Mouse (Mus musculus): ENCODE measurements around the gene Serpine3. TPM values are rescaled to one million over a fixed set of nuclear protein-coding genes. Genes with fewer than 3 reads are reported as not detected.
"Not testable (repeated sequence)": the region's sequence is repeated elsewhere in the genome, so short reads cannot be mapped to it uniquely, and the experiment has no call there.

The Serpine3 gene
- polyA plus RNA-seq, 1 experiment = not detected

- TF ChIP-seq CTCF (IDR thresholded peaks at IDR 0.05; ENCODE audit: low read depth, low read length) = no peak
- no peak for TF ChIP-seq EP300 (IDR thresholded peaks at IDR 0.05; ENCODE audit: insufficient read depth, low read depth, low read length)
- TF ChIP-seq POLR2A (IDR thresholded peaks at IDR 0.05; ENCODE audit: insufficient read depth, low read length) = no peak
- Histone ChIP-seq H3K9me3 (replicated peaks; ENCODE audit: control insufficient read depth, insufficient read depth, low read length, poor library complexity, severe bottlenecking) (no peaks in the 10 kb centered on the region), H3K4me3 (ENCODE audit: low read depth, low read length) (no peak overlapping the region), H3K4me1 (ENCODE audit: control insufficient read depth, insufficient read depth, low read length) (no peaks in the 10 kb centered on the region), H3K9ac (ENCODE audit: low read depth, poor library complexity, severe bottlenecking) (no peak overlapping the region), H3K27me3 (ENCODE audit: control insufficient read depth, insufficient read depth, low read length, poor library complexity, severe bottlenecking) (no peaks in the 10 kb centered on the region), H3K36me3 (ENCODE audit: control insufficient read depth, insufficient read depth, low read length, poor library complexity, severe bottlenecking) (no peaks in the 10 kb centered on the region), H3K27ac (ENCODE audit: insufficient read depth, low read length) (no peak overlapping the region)
These were observed 23.9 kb upstream of the Serpine3 start for GRCm38 (mm10) chr14:62639551-62639950.

DNA sequence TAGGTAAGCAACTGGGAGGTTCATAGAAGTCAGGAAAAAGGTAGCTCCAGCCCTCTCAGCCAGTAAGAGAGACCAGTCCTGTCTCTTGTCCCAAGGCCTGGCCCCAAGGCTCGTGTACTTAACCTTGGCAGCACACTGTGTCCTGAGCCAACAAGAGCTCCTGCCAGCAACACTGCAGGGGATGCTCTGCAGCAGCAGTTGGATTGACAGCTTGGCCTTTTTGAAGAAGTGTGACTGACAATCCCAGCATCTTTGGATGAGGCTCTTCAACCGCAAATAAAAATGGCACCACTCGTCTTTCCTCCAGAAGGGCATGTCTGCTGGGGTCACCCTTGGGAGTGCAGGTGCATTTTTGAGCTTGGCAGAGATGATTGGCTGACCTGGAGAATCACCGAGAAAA is 23.1 kb upstream of the Serpine3 start:
- Histone ChIP-seq H3K4me3 (ENCODE audit: low read depth, low read length) (no peak overlapping the region), H3K9me3 (replicated peaks; ENCODE audit: control insufficient read depth, insufficient read depth, low read length, poor library complexity, severe bottlenecking) (no peaks in the 10 kb centered on the region), H3K4me1 (ENCODE audit: control insufficient read depth, insufficient read depth, low read length) (no peaks in the 10 kb centered on the region), H3K27me3 (ENCODE audit: control insufficient read depth, insufficient read depth, low read length, poor library complexity, severe bottlenecking) (no peaks in the 10 kb centered on the region), H3K27ac (ENCODE audit: insufficient read depth, low read length) (no peak overlapping the region), H3K36me3 (ENCODE audit: control insufficient read depth, insufficient read depth, low read length, poor library complexity, severe bottlenecking) (no peaks in the 10 kb centered on the region), H3K9ac (ENCODE audit: low read depth, poor library complexity, severe bottlenecking) (no peak overlapping the region)
- TF ChIP-seq POLR2A (IDR thresholded peaks at IDR 0.05; ENCODE audit: insufficient read depth, low read length) (no peak), EP300 (IDR thresholded peaks at IDR 0.05; ENCODE audit: insufficient read depth, low read depth, low read length) (no peak), CTCF (IDR thresholded peaks at IDR 0.05; ENCODE audit: low read depth, low read length) (no peak)

- H3K9me3 ChIP-seq (replicated peaks; ENCODE audit: control insufficient read depth, insufficient read depth, low read length, poor library complexity, severe bottlenecking) = not testable (repeated sequence)
These were observed 21.1 kb upstream of the Serpine3 start for GRCm38 (mm10) chr14:62642368-62642767.

GRCm38 (mm10) chr14:62648405-62648804 is 15.1 kb upstream of the Serpine3 start:
- Histone ChIP-seq H3K4me1 (ENCODE audit: control insufficient read depth, insufficient read depth, low read length) (no peaks in the 10 kb centered on the region), H3K27ac (ENCODE audit: insufficient read depth, low read length) (no peak overlapping the region), H3K27me3 (ENCODE audit: control insufficient read depth, insufficient read depth, low read length, poor library complexity, severe bottlenecking) (no peaks in the 10 kb centered on the region), H3K4me3 (ENCODE audit: low read depth, low read length) (no peak overlapping the region), H3K9me3 (replicated peaks; ENCODE audit: control insufficient read depth, insufficient read depth, low read length, poor library complexity, severe bottlenecking) (peaks cover 8% of the 10 kb centered on the region; the same call in 1 of the 2 replicates), H3K9ac (ENCODE audit: low read depth, poor library complexity, severe bottlenecking) (no peak overlapping the region), H3K36me3 (ENCODE audit: control insufficient read depth, insufficient read depth, low read length, poor library complexity, severe bottlenecking) (no peaks in the 10 kb centered on the region)
- TF ChIP-seq POLR2A (IDR thresholded peaks at IDR 0.05; ENCODE audit: insufficient read depth, low read length) (no peak), EP300 (IDR thresholded peaks at IDR 0.05; ENCODE audit: insufficient read depth, low read depth, low read length) (no peak), CTCF (IDR thresholded peaks at IDR 0.05; ENCODE audit: low read depth, low read length) (no peak)

More at GRCm38 (mm10) chr14:62642368-62642767, 21.1 kb upstream of the Serpine3 start:
- H3K27ac ChIP-seq (ENCODE audit: insufficient read depth, low read length); H3K36me3 ChIP-seq (ENCODE audit: control insufficient read depth, insufficient read depth, low read length, poor library complexity, severe bottlenecking); H3K4me1 ChIP-seq (ENCODE audit: control insufficient read depth, insufficient read depth, low read length); H3K9ac ChIP-seq (ENCODE audit: low read depth, poor library complexity, severe bottlenecking); H3K27me3 ChIP-seq (ENCODE audit: control insufficient read depth, insufficient read depth, low read length, poor library complexity, severe bottlenecking); H3K4me3 ChIP-seq (ENCODE audit: low read depth, low read length): not testable (repeated sequence)

- peaks cover 8% of the 10 kb centered on the region; the same call in 1 of the 2 replicates for H3K9me3 ChIP-seq (replicated peaks; ENCODE audit: control insufficient read depth, insufficient read depth, low read length, poor library complexity, severe bottlenecking)
- TF ChIP-seq EP300 (IDR thresholded peaks at IDR 0.05; ENCODE audit: insufficient read depth, low read depth, low read length) (no peak), POLR2A (IDR thresholded peaks at IDR 0.05; ENCODE audit: insufficient read depth, low read length) (no peak), CTCF (IDR thresholded peaks at IDR 0.05; ENCODE audit: low read depth, low read length) (no peak)
- H3K27ac ChIP-seq (ENCODE audit: insufficient read depth, low read length) = no peak overlapping the region
- H3K36me3 ChIP-seq (ENCODE audit: control insufficient read depth, insufficient read depth, low read length, poor library complexity, severe bottlenecking) = no peaks in the 10 kb centered on the region
- H3K4me3 ChIP-seq (ENCODE audit: low read depth, low read length) = no peak overlapping the region
- no peaks in the 10 kb centered on the region for H3K4me1 ChIP-seq (ENCODE audit: control insufficient read depth, insufficient read depth, low read length)
- H3K27me3 ChIP-seq (ENCODE audit: control insufficient read depth, insufficient read depth, low read length, poor library complexity, severe bottlenecking) = no peaks in the 10 kb centered on the region
- no peak overlapping the region for H3K9ac ChIP-seq (ENCODE audit: low read depth, poor library complexity, severe bottlenecking)
These were observed 13.1 kb upstream of the Serpine3 start for GRCm38 (mm10) chr14:62650376-62650775.

DNA sequence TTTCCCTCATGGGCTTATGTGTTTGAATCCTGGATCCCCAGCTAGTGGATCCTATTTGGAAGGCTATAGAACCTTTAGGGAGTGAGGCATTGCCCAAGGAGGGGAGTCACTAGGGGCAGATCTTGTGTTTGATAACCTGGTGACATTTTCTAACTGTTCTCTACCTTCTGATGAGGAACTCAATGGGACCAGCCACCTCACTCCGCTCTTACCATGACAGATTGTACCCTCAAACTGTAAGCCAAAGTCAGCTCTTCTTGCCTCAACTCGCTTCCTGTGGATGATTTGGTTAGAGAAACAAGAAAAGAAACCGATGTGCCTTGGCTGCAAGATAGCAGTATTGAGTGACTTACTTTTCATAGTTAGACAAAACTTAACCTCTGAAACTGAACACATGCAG is 11.7 kb upstream of the Serpine3 start:
- no peak overlapping the region for H3K9ac ChIP-seq (ENCODE audit: low read depth, poor library complexity, severe bottlenecking)
- no peaks in the 10 kb centered on the region for H3K4me1 ChIP-seq (ENCODE audit: control insufficient read depth, insufficient read depth, low read length)
- no peak overlapping the region for H3K27ac ChIP-seq (ENCODE audit: insufficient read depth, low read length)
- TF ChIP-seq EP300 (IDR thresholded peaks at IDR 0.05; ENCODE audit: insufficient read depth, low read depth, low read length) = no peak
- no peak for TF ChIP-seq CTCF (IDR thresholded peaks at IDR 0.05; ENCODE audit: low read depth, low read length)
- no peak overlapping the region for H3K4me3 ChIP-seq (ENCODE audit: low read depth, low read length)
- no peaks in the 10 kb centered on the region for H3K27me3 ChIP-seq (ENCODE audit: control insufficient read depth, insufficient read depth, low read length, poor library complexity, severe bottlenecking)
- H3K9me3 ChIP-seq (replicated peaks; ENCODE audit: control insufficient read depth, insufficient read depth, low read length, poor library complexity, severe bottlenecking) = peaks cover 8% of the 10 kb centered on the region; the same call in 1 of the 2 replicates
- no peaks in the 10 kb centered on the region for H3K36me3 ChIP-seq (ENCODE audit: control insufficient read depth, insufficient read depth, low read length, poor library complexity, severe bottlenecking)

Measured in ES-Bruce4 (cell line).